Mouse (Mus musculus) kidney, postnatal 0 days (tissue): Measurements from ENCODE around the gene AU040320. TPM values are rescaled to one million over a fixed set of nuclear protein-coding genes. Genes with fewer than 3 reads are reported as not detected.

Experiments used
- ATAC-seq: fragments of 200-750 bp; cut with Nextera tagmentation; replicated peaks from 2 replicates; pipeline ENCODE4 v1.8.0; 2017; ENCODE audit warnings: low read depth, moderate number of reproducible peaks, moderate TSS enrichment, moderate library complexity; ENCODE audit not compliant: low FRiP score
- DNase-seq: peaks from one replicate; pipeline ENCODE4 v3.0.0-alpha.2; 2016; ENCODE audit warnings: low spot score
- H3K27ac ChIP-seq: fragments of 300-500 bp; sonication (generic); 2 replicates; pipeline ENCODE4 v1.5.1; 2014; ENCODE audit warnings: mild to moderate bottlenecking
- H3K27me3 ChIP-seq: fragments of 300-500 bp; sonication (generic); 2 replicates; pipeline ENCODE4 v1.6.1; 2014; ENCODE audit warnings: low read length, mixed read lengths; ENCODE audit not compliant: insufficient read depth
- H3K36me3 ChIP-seq: fragments of 300-500 bp; sonication (generic); 2 replicates; pipeline ENCODE4 v1.6.1; 2014; ENCODE audit warnings: low read length, mixed read lengths; ENCODE audit not compliant: insufficient read depth
- H3K4me1 ChIP-seq: fragments of 300-500 bp; sonication (generic); replicated peaks from 2 replicates; pipeline ENCODE4 v1.6.1; 2014; ENCODE audit warnings: antibody characterized with exemption, low read length, mixed read lengths; ENCODE audit not compliant: insufficient read depth
- H3K4me2 ChIP-seq: fragments of 300-500 bp; sonication (generic); 2 replicates; pipeline ENCODE4 v1.6.1; 2014; ENCODE audit warnings: mild to moderate bottlenecking, low read length, moderate library complexity, mixed read lengths
- H3K4me3 ChIP-seq: fragments of 300-500 bp; sonication (generic); replicated peaks from 2 replicates; pipeline ENCODE4 v1.5.1; 2014; ENCODE audit warnings: low read depth, low read length
- H3K9ac ChIP-seq: fragments of 300-500 bp; sonication (generic); 2 replicates; pipeline ENCODE4 v1.6.1; 2014; ENCODE audit warnings: low read depth, low read length
- H3K9me3 ChIP-seq: fragments of 300-500 bp; sonication (generic); replicated peaks from 2 replicates; pipeline ENCODE4 v1.6.1; 2016; ENCODE audit warnings: low read length, inconsistent platforms, mixed read lengths
- CTCF ChIP-seq: IDR thresholded peaks from 2 replicates; pipeline ENCODE4 v1.5.1; 2016; ENCODE audit warnings: antibody characterized with exemption, low read depth, mild to moderate bottlenecking, moderate library complexity
- WGBS: fragments of 180-500 bp; shearing (Covaris S2); extraction: QIAGEN DNeasy Blood & Tissue Kit; methylation state at CpG from one replicate; pipeline ENCODE4 v1.1.7; 2014; 5-methylcytosine and 5-hydroxymethylcytosine counted together
- polyA plus RNA-seq: library from polyadenylated mRNA; unstranded; fragments of >200 nt; fragmentation: Nextera tagmentation; extraction: Ambion mirVana; gene quantifications from 2 replicates; pipeline ENCODE4 v1.2.1, GENCODE M21; 2015

Gene AU040320
- polyA plus RNA-seq, 1 experiment from 2014 or later: 22.6 TPM

GRCm38 (mm10) chr4:126803268-126803873, 50.0 kb downstream of the AU040320 start:
- no peaks in the 10 kb centered on the region for H3K9me3 ChIP-seq
- ATAC-seq: no peak
- H3K4me2 ChIP-seq: no peak overlapping the region
- H3K4me3 ChIP-seq: no peak overlapping the region
- no peak overlapping the region for H3K9ac ChIP-seq
- no peaks in the 10 kb centered on the region for H3K4me1 ChIP-seq
- H3K36me3 ChIP-seq: no peaks in the 10 kb centered on the region
- 52% methylated on average over 8 of the region's 8 CpGs for WGBS
- TF ChIP-seq CTCF: no peak
- DNase-seq: no peak
- H3K27ac ChIP-seq: no peak overlapping the region
- H3K27me3 ChIP-seq: no peaks in the 10 kb centered on the region

- Histone ChIP-seq H3K4me3 (no peak overlapping the region), H3K4me2 (no peak overlapping the region), H3K9me3 (no peaks in the 10 kb centered on the region), H3K9ac (no peak overlapping the region), H3K27ac (no peak overlapping the region), H3K36me3 (no peaks in the 10 kb centered on the region), H3K27me3 (no peaks in the 10 kb centered on the region), H3K4me1 (no peaks in the 10 kb centered on the region)
- DNase-seq (no peak), ATAC-seq (no peak)
- TF ChIP-seq CTCF: no peak
- WGBS: 55% methylated on average over 4 of the region's 4 CpGs
These were observed 52.4 kb downstream of the AU040320 start for GRCm38 (mm10) chr4:126805741-126806140.

DNA sequence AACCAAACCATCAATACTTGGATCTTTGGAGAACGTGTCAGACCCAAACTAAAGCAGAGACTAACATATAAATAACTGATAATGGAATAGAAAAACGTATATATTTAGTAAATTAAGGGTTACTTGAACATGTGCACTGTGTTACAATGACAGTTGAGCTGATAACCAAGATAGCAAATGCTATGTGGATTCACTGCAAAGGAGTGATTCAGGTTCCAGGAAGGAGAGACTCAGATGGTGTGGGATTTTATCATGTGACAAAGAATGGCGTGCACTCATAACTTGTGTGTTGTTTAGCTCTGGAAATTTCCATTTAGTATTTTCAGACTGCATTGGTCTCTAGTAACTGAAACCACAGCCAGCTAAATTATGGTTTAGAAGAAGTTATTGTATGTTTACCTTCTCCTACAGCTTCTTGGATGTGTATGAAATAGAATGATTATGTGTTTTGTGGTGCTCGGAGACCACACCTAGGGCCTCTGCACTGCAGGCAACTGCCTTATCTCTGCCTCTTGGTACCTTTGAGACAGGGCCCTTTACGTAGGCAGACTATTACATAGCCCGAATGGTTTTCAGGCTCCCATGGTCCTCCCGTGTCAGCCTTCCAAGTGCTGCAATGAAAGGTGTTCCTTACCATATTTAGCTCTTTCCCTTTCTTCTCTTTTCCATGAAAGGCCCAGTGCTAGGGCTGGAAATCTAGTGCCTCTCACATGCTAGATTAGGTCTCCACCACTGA, 53.5 kb downstream of the AU040320 start:
- Histone ChIP-seq H3K4me2 (no peak overlapping the region), H3K4me1 (no peaks in the 10 kb centered on the region), H3K9ac (no peak overlapping the region), H3K36me3 (no peaks in the 10 kb centered on the region), H3K27me3 (no peaks in the 10 kb centered on the region), H3K27ac (no peak overlapping the region), H3K9me3 (no peaks in the 10 kb centered on the region), H3K4me3 (no peak overlapping the region)
- no peak for DNase-seq
- 89% methylated on average over 7 of the region's 7 CpGs for WGBS
- no peak for TF ChIP-seq CTCF
- no peak for ATAC-seq

DNA sequence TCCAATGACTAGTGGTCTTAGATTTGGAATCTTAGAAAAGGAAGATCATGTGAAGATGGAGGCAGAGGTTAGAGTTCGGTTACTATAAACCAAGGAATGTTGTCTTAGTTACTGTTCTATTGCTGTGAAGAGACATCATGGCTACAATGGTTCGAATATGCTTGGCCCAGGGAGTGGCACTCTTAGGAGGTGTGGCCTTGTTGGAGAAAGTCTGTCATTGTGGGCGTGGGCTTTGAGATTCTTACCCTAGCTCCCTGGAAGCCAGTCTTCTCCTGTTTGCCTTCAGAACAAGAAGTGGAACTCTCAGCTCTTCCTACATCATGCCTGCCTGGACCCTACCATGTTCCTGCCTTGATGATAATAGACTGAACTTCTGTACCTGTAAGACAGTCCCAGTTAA, 57.2 kb downstream of the AU040320 start:
- Histone ChIP-seq H3K4me3 (no peak overlapping the region), H3K4me2 (no peak overlapping the region), H3K36me3 (no peaks in the 10 kb centered on the region; the same call in 1 of the 2 replicates), H3K9me3 (no peaks in the 10 kb centered on the region), H3K27me3 (no peaks in the 10 kb centered on the region), H3K27ac (no peak overlapping the region), H3K9ac (no peak overlapping the region), H3K4me1 (no peaks in the 10 kb centered on the region)
- WGBS: 94% methylated on average over 3 of the region's 3 CpGs
- ATAC-seq: no peak
- TF ChIP-seq CTCF: no peak
- no peak for DNase-seq

DNA sequence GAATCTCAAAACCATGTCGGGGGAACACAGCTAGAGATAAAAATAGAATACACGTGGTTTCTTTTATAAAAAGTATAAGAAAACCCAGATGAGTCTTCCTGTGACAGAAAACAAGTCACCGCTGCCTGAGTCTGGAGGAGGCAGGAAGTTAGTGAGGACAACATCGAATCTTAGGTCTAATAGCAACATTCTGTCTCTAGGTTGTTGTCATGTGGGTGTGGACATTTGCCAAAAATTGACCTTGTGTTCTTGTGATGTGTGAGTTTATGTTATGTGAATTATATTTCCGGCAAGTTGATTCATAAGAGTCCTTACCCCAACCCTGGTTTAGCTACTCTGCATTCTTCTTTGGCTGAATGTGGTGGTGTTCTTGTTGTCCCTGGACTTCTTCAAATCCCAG, 59.9 kb downstream of the AU040320 start:
- no peak overlapping the region for H3K9ac ChIP-seq
- no peaks in the 10 kb centered on the region for H3K4me1 ChIP-seq
- peaks cover 11% of the 10 kb centered on the region for H3K36me3 ChIP-seq
- DNase-seq (peak; percentile 11), ATAC-seq (no peak)
- no peak overlapping the region for H3K4me2 ChIP-seq
- WGBS: 81% methylated on average over 5 of the region's 5 CpGs
- H3K9me3 ChIP-seq: no peaks in the 10 kb centered on the region
- no peaks in the 10 kb centered on the region for H3K27me3 ChIP-seq
- no peak for TF ChIP-seq CTCF
- no peak overlapping the region for H3K27ac ChIP-seq
- H3K4me3 ChIP-seq: no peak overlapping the region

- H3K4me2 ChIP-seq: no peak overlapping the region
- no peak overlapping the region for H3K27ac ChIP-seq
- H3K9ac ChIP-seq: no peak overlapping the region
- no peak for TF ChIP-seq CTCF
- no peaks in the 10 kb centered on the region for H3K9me3 ChIP-seq
- 76% methylated on average over 5 of the region's 5 CpGs for WGBS
- no peaks in the 10 kb centered on the region for H3K27me3 ChIP-seq
- H3K4me1 ChIP-seq: no peaks in the 10 kb centered on the region
- DNase-seq: no peak
- no peak overlapping the region for H3K4me3 ChIP-seq
- peaks cover 12% of the 10 kb centered on the region for H3K36me3 ChIP-seq
- no peak for ATAC-seq
These were observed 61.5 kb downstream of the AU040320 start for GRCm38 (mm10) chr4:126814854-126815253.
